Mouse (Mus musculus) thymus, postnatal 25 days (tissue): ENCODE results near the gene Tmem52b.
A peak's percentile ranks its signal among the peaks of the same experiment; 100 is the strongest.
"Not testable (repeated sequence)": the region's sequence is repeated elsewhere in the genome, so short reads cannot be mapped to it uniquely, and the experiment has no call there.

Experiments
- DNase-seq: peaks from one replicate; pipeline ENCODE4 v3.0.0; 2022

Tmem52b gene

DNA sequence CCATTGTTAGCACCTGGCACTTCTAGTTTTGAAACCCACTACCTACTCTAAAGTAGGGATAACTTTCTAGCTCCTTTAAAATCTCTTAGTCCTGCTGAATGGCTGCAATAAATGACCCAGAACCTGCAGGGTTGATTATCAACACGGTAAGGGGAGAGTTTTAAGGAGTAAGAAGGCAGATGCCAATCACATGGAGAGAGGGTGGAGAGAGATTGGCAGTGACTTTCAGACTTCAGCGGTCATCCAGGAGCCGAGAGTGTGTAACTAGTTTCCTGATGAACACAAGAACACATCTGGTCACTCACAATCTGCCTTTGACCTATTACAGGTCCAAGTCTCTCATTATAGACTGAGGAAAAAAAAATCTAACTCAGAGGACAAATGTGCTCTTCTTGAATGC is at the start of gene Tmem52b:
Tmem52b (plus strand) TSS at position 189 of the 400 bp plus-strand sequence.
- DNase-seq, result no peak

DNA sequence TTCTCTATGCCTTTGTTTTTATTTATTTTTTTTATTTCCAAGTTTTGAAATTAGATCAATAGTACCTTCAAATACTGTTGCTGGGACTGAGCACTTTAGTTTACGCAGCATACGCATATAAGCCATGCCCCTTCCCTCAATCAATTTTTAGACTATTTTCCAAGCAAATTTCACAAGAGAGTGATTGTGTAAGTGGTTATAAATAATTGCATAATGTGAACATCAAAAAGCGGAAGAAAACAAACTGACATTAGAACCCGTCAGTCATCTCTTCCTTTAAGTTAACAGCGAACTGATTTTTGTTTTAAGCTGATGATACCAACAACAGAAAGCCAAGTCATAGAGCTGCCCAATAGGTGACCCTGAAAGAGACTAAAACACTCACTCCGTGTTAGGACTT is 41.0 kb upstream of the Tmem52b start:
- DNase-seq, result no peak

DNA sequence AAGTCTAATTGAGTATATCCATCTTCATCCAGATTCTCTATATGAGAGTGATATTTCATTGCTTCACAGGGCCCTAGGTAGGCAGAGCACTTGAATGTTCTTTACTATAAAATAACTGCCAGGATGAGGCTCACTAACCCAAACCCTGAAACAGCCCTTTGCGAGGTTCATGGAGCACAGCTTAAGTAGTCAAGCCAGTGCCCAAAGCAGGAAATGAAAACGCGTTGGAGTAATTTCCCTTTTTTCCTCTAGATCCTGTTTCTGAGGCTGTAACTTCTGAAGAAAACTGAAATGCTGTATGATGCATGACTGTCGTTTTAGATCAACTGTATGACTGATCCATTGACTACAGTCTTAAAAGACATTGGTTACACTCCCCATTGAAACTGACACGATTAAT is 39.7 kb upstream of the Tmem52b start:
- no peak for DNase-seq

DNA sequence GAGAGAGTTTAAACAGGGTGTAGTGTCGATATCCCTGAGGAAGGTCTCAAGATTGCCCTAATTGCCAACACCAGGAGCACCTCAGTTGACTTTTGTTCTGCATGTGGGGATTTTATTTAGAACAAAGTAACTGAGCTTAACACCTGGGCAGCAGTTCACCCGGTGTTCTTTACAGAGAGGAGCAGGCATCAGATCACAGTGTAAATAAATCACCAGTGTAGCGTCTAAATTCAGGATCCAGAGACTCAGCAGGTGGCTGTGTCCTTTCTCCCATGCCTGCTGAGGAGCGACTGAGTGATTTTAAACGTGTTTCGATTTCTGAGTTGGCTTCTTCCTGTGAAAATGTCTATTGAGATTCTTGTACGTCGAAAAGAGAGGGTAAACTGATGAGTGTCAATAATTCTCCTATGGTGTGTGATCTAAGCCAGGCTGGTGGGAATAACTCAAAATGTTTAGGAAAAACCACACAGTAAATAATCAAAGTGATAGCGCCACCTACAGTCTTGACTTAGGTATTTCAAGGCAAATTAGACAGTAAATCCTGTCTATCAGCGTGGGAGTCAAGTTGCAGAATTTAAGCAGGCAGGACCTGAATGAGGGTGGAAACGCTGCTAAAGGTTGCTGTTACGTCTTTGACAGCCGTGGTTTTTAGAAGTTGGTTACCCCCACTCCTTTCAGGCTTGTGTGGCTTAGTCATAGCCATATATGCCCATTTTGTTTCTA is 35.8 kb upstream of the Tmem52b start:
- DNase-seq, result no peak

DNA sequence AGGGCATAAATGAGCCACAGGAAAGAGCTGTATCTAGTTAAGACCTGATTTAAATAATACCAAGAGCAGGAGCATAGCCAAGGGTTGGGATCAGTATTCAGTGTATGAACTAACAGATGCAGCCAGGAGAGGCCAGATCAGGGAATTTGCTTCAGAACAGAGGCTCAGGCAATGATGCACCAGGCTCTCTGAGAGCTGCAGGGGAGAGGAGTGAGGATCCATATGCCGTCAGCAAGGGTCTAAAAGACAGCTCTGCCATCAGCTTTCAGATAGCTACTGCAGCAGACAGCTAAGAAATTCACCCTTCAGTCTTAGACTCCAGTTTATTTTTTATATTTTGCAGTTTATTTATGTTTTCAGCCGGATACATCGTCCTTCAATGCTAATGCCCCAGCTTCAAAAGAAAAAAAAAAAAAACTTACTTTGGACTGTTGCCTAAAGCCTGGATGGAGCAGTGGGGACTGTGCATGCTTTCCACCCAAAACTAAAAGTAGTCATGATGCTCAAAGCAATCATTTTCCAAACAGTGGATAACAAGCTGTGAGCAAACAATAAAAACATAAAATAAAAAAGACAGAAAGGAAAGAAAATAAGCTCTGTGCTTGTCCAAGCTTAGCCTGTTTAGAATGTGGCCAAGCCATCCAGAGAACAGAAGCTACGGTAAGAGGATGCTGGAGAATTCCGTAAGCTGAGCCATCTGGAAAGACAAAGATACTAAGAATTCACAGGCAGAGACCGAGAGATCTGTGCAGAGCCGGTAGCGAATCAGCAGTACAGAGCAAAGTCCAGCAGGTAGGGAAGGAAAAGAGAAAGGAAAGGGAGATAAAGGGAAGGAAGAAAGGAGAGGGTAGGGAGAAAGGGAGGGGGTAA is 32.0 kb upstream of the Tmem52b start:
- DNase-seq, result no peak

DNA sequence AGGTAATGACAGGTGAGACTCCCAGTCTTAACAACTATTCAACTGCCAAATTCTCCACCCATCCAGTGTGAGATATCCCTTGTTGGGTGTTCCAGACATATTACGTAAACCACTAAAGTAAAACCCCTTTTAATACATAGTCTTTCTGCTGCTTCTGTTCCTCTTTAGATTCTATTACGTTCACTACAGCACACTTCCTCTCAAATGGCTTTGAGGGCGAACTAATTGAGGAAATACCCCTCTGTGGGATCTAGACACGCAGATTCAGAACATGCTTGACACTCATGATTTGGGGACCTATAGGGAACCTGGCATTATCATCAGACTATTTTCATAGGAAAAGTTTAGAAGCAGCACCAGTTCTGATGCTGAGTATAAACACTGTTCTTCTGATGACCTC is 17.4 kb upstream of the Tmem52b start:
- DNase-seq, result no peak

DNA sequence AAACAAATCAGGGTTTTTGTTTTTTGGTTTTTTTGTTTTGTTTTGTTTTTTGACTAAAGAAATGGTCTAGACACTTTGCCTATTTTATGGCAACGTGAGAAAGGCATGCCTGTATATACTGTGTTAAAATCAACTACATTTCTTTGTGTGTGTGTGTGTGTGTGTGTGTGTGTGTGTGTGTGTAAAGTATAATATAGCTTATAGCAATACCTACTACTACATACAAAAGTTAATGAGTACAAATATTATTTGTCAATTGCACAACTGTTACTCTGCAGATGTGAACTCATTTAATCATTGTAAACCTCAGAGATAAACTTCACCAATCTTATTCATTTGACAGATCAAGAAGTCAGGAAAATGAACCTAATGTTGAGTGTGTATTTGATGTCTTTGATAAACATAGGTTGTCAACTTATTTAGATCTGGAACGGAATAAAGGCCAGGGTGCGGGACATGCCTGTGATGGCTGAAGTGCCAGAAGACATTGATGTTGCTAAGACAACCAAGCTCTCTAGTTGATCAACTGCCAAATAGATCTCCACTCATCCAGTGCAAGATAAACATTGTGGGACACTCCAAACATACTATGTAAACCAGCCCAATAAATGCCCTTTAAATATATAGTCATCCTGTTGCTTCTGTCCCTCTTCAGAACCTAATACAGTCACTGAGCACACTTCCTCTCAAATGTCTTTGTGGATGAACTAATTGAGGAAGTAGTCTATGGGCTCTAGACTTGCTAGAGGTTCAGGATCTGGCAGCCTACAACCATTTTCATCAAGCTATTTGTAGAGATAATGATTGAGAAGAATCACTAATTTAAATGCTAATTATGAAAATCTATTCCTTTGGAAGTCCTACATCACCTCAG is 14.8 kb upstream of the Tmem52b start:
- no peak for DNase-seq

DNA sequence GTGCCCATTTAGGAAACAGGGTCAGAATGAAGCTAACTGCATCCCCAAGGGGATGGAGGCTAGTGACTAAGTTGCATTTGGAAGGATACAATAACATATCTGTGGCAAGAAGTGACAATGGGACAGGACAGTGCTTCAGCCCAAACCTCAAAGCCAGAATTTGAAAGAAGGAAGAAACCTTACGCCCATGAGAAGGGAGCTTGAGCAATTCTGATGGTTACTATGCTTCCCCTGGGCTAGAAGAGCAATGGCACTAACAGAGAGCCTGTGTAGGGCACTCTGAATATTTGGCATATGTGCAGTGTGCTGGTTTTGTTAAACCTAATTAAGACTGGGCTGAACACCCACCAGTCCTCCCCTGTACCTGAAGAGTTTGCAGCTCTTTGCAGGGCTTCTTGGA is 12.8 kb upstream of the Tmem52b start:
- DNase-seq, result not testable (repeated sequence)

DNA sequence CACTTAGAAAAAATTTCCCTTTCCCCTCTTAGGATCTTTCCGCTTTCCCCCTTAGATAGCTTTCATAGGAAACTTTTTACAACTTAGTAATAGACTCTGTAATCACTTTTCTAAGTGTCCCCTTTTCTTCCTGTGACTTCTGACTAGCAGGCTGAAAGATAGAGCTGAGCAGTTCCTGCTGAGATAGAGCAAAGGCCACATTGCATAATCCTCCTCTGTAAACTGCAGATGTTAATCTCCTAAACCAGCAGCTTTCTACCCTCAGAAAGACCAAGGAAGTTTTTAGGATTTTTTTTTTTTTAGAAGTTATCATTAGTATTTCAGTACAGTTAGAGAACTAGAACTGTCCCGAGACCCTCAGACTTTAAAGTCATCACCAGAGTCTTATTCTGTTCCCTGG is 8.9 kb upstream of the Tmem52b start:
- no peak for DNase-seq

DNA sequence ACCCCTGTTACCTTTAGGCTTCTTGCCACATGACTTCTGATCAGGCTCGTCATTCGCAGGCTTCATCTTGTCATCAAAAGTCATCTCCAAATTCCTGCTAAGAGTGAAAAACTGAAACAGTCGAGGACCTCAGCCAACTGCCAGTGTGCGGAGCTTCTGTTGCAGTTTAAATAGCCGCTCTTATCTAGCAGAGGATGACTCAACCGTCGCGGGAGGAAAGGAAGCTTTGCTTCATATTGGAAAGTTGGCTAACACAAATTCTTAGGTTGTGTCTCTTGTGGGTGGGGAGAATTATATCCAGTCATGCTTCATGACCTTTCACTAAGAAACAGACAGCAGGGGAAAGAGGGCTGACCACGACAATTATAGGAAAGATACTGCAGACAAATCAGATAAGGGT is 5.3 kb upstream of the Tmem52b start, which contains the start of gene Olr1:
Olr1 (minus strand) TSS at position 142 of the 400 bp plus-strand sequence.
- no peak for DNase-seq

DNA sequence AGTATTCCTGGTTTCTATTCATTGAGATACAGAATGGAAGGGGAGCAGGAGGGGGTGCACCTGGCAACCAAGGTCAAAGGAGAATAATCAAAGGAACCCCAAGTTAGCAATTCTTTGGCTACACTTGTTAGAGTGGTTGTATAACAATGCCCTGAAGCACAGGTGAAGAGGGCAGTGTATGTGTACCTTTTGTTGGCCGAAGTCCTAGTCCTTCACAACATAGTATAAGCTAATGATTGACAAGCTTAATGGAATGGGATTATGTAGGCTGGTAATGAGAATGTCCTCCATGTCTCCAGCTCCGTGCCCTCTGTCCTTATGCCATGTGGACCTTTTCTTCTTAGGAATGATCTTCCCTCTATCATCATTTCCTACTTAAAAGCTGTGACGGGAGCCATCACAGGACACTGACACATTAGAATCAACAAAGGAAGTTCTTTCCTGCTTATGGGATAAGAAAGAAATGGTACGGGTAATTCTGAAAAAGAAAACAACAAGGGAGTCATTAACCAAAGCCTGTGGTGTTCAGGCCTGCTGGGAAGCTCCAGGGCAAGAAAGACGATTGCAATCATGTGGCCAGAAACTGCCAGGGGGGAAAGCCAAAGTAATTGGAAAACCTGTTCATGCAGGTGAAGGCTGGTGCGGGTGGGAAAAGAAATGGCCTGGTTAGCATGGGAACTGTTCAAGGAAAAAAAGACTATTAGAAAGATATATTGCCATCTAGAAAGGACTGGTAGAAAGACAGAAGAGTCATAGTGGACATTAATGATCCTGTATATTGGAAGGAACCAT is 2.0 kb upstream of the Tmem52b start:
- no peak for DNase-seq

DNA sequence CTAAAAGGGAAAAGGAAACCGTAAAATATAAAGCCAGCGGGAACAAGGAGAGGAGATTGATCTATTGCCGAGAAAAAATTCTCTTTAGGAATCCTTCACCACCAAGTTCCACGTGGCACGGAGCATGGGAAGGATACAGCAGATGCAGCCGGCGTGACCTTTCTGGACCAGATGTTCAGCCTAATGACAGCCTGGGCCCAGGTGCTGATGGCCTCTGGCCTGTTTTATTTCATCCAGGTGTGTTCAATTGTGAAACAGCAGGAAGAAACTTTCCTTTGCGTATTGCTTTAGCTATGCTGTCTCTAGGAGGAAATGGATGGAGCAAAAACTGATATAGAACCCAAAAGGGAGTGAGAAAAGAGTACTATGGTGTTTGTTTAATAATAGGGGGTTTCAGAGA is 513 bp downstream of the Tmem52b start:
- DNase-seq, result no peak

DNA sequence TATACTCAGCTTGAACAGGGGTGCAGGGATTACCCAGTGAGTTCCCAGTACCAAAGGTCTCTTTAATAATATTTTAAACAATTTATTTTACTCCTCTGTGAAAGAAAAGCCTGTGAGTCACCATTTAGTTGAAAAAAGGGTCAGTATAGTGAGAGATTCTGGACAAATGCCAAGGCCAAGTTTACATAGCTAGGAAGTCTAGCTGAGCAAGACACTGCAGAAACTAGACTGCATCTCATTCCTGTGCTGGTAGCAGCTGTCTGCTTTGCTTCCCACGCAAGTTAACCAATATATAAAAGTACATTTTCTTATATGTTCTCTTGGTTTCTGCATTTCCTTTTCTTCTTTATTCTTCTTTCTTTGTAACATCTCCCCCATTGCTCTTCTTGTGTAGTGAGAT is 1.1 kb downstream of the Tmem52b start:
- DNase-seq, result no peak

DNA sequence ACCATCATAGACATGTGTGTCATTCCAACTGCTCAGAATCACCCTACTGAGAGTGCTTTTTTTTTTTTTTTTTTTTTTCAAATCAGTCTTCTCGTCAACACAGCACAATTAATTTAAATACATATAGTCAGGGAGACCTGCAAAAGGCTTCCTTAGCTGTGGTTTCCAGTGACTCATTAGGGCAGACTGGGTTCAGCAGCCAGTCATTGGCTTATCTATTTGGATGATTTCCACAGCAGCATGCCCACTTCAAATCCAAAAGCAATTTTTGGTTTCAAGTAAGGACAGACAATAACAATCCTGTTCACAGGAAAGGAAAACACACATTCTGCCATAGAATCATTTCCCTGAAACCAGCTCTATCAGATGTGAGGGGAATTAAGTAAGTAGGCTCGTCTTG is 2.0 kb downstream of the Tmem52b start:
- DNase-seq, result no peak

DNA sequence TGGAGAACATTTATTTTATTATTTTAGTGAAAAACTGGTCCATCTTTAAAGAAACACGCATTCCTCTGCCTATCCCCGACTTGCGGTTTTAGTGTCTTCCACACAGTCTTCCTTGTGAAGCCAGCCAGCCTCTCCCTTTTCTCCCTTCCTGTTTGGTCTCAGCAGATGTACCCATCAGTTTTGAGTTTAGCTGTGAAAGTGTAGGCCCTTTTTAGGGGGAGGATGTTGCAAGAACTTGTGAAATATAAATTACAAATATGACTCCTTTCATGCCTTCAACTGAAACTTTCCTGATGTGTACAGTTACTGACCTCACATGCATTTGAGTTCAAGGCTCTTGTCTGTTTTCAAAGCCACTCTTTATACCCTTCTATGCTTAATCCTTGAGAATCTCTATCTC is 2.7 kb downstream of the Tmem52b start:
- DNase-seq, result no peak

DNA sequence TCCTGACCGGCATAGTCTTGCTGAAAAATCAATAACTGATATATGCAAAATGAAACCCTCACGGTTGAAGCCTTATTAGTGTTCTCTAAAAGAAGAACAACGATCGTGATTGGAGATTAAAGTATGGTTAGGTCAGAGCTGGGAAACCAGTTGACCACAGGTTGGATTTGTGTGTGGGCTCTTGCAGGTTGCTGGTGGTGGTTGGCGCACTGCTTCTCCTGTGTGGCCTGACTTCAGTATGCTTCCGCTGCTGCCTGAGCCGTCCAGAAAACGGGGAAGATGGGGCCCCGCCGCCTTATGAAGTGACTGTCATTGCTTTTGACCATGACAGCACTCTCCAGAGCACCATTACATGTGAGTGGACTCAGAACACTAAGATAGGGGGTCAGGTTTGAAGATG is 4.0 kb downstream of the Tmem52b start:
- no peak for DNase-seq

DNA sequence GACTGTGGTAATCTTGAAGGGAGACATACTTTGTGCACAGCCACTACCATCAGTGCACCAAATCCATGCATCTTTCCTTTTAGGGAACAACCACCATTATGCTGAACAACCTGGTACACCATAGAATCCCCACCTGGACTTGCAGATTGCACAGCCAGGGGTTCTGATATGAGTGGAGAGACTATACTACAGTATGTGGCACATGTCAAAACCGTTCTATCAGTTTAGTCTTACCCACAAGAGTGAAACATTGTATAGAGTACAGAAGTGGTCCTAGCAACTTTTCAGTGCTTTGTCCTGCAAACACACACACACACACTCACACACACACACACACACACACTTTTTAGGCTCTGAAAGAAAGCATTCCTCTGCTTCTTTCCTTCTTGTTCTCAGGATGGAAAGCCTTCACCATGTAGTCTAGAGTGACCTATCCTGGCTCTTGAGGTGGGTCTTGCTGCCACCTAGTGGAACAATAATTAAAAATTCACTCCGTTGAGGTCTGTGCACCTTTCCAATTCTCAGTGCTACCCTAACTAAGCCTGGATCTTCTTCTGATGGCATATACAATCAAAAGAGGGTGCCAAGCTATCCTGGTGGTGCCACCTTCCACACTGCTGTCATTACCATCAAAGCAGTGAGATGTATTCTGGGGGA is 5.5 kb downstream of the Tmem52b start:
- DNase-seq, result peak; percentile 18

DNA sequence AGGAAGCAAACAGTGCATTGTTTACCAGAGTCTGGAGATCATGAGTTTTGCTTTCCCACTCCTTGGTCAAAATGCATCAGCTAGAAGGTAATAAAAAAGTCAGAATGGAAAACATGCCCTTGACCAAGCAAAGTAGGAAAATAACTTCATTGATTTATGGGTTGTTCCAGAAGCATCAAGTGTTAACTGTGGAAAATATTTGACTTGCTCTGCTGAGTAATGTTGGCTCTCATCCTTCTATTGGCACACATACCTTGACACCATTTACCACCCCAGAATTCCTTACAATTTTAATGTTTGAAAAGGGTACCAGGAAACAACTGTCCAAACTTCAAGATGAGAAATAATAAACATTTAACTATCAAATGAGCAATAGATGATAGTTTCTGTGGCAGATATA is 13.7 kb downstream of the Tmem52b start:
- DNase-seq, result no peak

DNA sequence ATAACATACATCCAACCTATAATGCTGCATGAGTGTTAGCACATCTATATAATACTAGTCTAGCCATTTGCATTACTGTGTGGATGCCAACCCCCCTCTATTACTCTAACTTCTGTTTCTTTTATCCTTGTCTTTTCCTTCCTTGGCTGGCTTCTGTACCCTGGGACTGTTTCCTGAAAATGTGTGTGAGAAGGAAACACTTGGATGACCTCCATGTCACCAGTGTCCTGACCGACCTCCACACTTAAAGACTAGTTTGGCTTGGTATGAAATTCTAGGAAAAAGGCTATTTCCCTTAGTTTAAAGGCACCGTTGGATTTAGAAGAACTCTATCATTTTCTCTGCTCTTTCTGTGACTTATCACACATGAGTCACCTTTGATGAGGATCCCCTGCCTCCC is 15.1 kb downstream of the Tmem52b start:
- DNase-seq, result no peak

DNA sequence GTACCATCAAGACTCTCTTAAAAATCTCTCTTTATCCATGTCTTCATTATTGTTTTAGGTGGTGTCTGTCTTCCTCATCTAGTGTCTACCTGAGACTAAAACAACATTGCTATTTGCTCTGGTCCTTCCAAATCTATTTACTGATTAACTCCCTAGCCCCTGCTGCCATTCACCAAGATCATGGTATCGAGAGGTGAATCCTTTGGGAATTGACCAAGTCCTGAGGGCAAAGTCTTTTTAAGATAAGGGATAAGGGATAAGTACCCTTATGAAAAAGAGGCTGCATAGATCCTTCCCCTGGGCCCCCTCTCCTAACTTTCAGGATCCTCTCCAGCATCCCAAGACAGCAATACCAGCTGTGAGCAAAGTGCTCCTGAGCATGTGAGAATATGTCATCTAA is 17.2 kb downstream of the Tmem52b start:
- no peak for DNase-seq

DNA sequence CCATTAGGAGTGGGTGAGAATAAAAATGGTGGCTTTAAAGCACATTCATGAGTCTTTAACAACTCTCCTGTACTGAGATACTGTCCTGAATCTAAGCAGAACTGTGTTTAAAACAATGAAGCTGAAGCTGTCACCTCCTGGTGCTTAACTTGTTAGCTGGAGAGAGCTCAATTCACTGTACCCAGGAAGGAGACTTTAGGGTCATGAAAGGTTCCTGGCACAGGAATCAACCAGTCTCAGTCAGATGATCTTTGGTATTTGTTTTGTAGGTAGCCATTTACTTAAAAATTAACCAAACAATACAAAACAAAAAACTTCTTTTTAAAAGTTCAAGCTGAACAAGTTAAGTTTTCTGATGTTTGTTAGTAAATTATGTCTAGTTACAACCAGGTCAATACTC is 17.9 kb downstream of the Tmem52b start:
- no peak for DNase-seq

DNA sequence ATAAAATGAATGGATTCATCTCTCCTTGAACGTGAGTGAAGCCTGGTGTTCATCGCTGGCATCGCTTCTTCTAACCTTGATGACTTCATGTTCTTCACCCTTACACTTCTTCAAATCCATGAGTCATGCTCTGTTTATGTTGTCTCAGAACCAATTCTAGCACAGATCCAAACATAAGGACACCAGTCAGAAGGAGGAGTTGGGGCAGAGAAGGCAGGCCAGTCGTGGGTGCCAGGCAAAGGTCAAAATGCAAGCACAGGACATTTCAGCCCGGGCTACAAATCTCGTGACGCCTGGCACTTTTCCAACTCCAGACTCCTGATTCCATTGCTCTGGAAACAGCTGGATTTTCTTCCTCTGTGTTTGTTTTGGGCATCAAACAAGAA is 20.2 kb downstream of the Tmem52b start:
- DNase-seq, result no peak
